Mouse (Mus musculus) MEL (cell line): ENCODE results near the gene Gm49776. TPM values are rescaled to one million over a fixed set of nuclear protein-coding genes. Genes with fewer than 3 reads are reported as not detected.

Experiments used
- DNase-seq: peaks from one replicate; pipeline ENCODE4 v3.0.0; 2011; ENCODE audit warnings: low read depth, low spot score
- H3K27ac ChIP-seq: 2 replicates; pipeline ENCODE4 v1.5.1; 2012; ENCODE audit warnings: low read depth, mild to moderate bottlenecking, control low read depth, low read length, moderate library complexity; ENCODE audit not compliant: control insufficient read depth
- H3K27me3 ChIP-seq, 2 experiments: fragments of 150-350 bp in 1 of 2; sonication (generic) in 1 of 2; 2 replicates each; pipeline ENCODE4 v1.6.1; 2012; ENCODE audit warnings: low read length in 2 of 2, mild to moderate bottlenecking in 2 of 2, improper control_type of control experiment in 1 of 2, moderate library complexity in 1 of 2; ENCODE audit not compliant: insufficient read depth in 2 of 2, control insufficient read depth in 1 of 2
- H3K36me3 ChIP-seq, 2 experiments: 2 replicates each; pipeline ENCODE4 v1.6.1; 2012 to 2014; ENCODE audit warnings: low read length in 2 of 2, improper control_type of control experiment in 1 of 2, inconsistent platforms in 1 of 2, mild to moderate bottlenecking in 1 of 2; ENCODE audit not compliant: insufficient read depth in 2 of 2, control insufficient read depth in 1 of 2
- H3K4me1 ChIP-seq, 2 experiments: fragments of 150-350 bp in 1 of 2; sonication (generic) in 1 of 2; 2 replicates each; pipeline ENCODE4 v1.6.1; 2012; ENCODE audit warnings: low read length in 2 of 2, improper control_type of control experiment in 1 of 2, mild to moderate bottlenecking in 1 of 2; ENCODE audit not compliant: insufficient read depth in 2 of 2, control insufficient read depth in 1 of 2
- H3K4me3 ChIP-seq, 2 experiments: fragments of 150-350 bp in 1 of 2; sonication (generic) in 1 of 2; 2 replicates each; pipeline ENCODE4 v1.5.1; 2012; ENCODE audit warnings: low read depth in 2 of 2, low read length in 2 of 2, mild to moderate bottlenecking in 2 of 2, moderate library complexity in 2 of 2, control low read depth in 1 of 2, improper control_type of control experiment in 1 of 2; ENCODE audit not compliant: control insufficient read depth in 1 of 2, insufficient read depth in 1 of 2
- H3K79me2 ChIP-seq: 2 replicates; pipeline ENCODE4 v1.6.1; 2012; ENCODE audit warnings: mild to moderate bottlenecking, low read length, moderate library complexity; ENCODE audit not compliant: control insufficient read depth, poor library complexity, insufficient read depth
- H3K9ac ChIP-seq: 2 replicates; pipeline ENCODE4 v1.6.1; 2012; ENCODE audit warnings: low read depth, mild to moderate bottlenecking, control low read depth, low read length, moderate library complexity; ENCODE audit not compliant: control insufficient read depth, poor library complexity, severe bottlenecking
- H3K9me3 ChIP-seq: fragments of 150-350 bp; sonication (generic); replicated peaks from 2 replicates; pipeline ENCODE4 v1.6.1; 2012; ENCODE audit warnings: mild to moderate bottlenecking, low read length, improper control_type of control experiment, moderate library complexity; ENCODE audit not compliant: insufficient read depth
- CTCF ChIP-seq, 3 experiments: IDR thresholded peaks in 2 of 3; conservative IDR thresholded peaks in 1 of 3; 2 replicates each; pipeline ENCODE4 v1.5.1; 2011 to 2012; ENCODE audit warnings: low read length in 3 of 3, low read depth in 2 of 3, mild to moderate bottlenecking in 2 of 3, improper control_type of control experiment in 1 of 3, inconsistent platforms in 1 of 3, mixed read lengths in 1 of 3, moderate library complexity in 1 of 3; ENCODE audit not compliant: control insufficient read depth in 1 of 3, insufficient read depth in 1 of 3, poor library complexity in 1 of 3, severe bottlenecking in 1 of 3
- EP300 ChIP-seq, 2 experiments: IDR thresholded peaks; 2 replicates each; pipeline ENCODE4 v1.6.1; 2011; ENCODE audit warnings: improper control_type of control experiment in 2 of 2, low read length in 2 of 2, low read depth in 1 of 2, mild to moderate bottlenecking in 1 of 2
- ETS1 ChIP-seq: IDR thresholded peaks from 2 replicates; pipeline ENCODE4 v1.6.1; 2012; ENCODE audit warnings: low read depth, mild to moderate bottlenecking, inconsistent platforms, low read length, improper control_type of control experiment, moderate library complexity
- GABPA ChIP-seq: IDR thresholded peaks from 2 replicates; pipeline ENCODE4 v1.6.1; 2012; ENCODE audit warnings: low read depth, mild to moderate bottlenecking, inconsistent platforms, low read length, improper control_type of control experiment, moderate library complexity
- MEF2A ChIP-seq: IDR thresholded peaks from 2 replicates; pipeline ENCODE4 v1.6.1; 2014; ENCODE audit warnings: low read depth, mild to moderate bottlenecking, inconsistent platforms, low read length, improper control_type of control experiment; ENCODE audit not compliant: poor library complexity, insufficient replicate concordance, severe bottlenecking; ENCODE audit errors: extremely low read depth
- MXI1 ChIP-seq: IDR thresholded peaks from 2 replicates; pipeline ENCODE4 v1.6.1; 2011; ENCODE audit warnings: mild to moderate bottlenecking, low read depth, low read length, improper control_type of control experiment
- POLR2A ChIP-seq, 2 experiments: IDR thresholded peaks; 2 replicates each; pipeline ENCODE4 v1.6.1; 2011 to 2012; ENCODE audit warnings: low read length in 2 of 2, mild to moderate bottlenecking in 2 of 2, control low read depth in 1 of 2, improper control_type of control experiment in 1 of 2, low read depth in 1 of 2, moderate library complexity in 1 of 2; ENCODE audit not compliant: control insufficient read depth in 1 of 2, insufficient read depth in 1 of 2, poor library complexity in 1 of 2
- POLR2AphosphoS5 ChIP-seq: IDR thresholded peaks from 2 replicates; pipeline ENCODE4 v1.6.1; 2012; ENCODE audit warnings: low read depth, borderline replicate concordance, mild to moderate bottlenecking, inconsistent platforms, low read length, moderate library complexity, mixed read lengths
- RAD21 ChIP-seq: IDR thresholded peaks from 2 replicates; pipeline ENCODE4 v1.6.1; 2011; ENCODE audit warnings: mild to moderate bottlenecking, low read depth, low read length, improper control_type of control experiment
- SIN3A ChIP-seq: IDR thresholded peaks from 2 replicates; pipeline ENCODE4 v1.6.1; 2012; ENCODE audit warnings: low read length, improper control_type of control experiment, inconsistent platforms
- SMC3 ChIP-seq: IDR thresholded peaks from 2 replicates; pipeline ENCODE4 v1.6.1; 2011; ENCODE audit warnings: low read depth, low read length, improper control_type of control experiment
- ZC3H11A ChIP-seq: IDR thresholded peaks from 2 replicates; pipeline ENCODE4 v1.6.1; 2012; ENCODE audit warnings: low read depth, mild to moderate bottlenecking, inconsistent platforms, low read length, improper control_type of control experiment
- polyA plus RNA-seq, 2 experiments: library from polyadenylated mRNA; stranded (reverse) in 1 of 2; unstranded in 1 of 2; fragments of >175 nt in 1 of 2; fragments of >200 nt in 1 of 2; gene quantifications; 2 replicates each; pipeline versions ENCODE4 v1.2.1 to v1.2.4; 2012; ENCODE audit warnings: low replicate concordance in 2 of 2, low read depth in 1 of 2; ENCODE audit not compliant: insufficient read length in 2 of 2, insufficient read depth in 1 of 2, missing spikeins in 1 of 2
- total RNA-seq: library from RNA; depleted of rRNA; stranded (reverse); fragments of 300-350 nt; gene quantifications from 2 replicates; pipeline ENCODE4 v1.2.3, GENCODE M21; 2012

The Gm49776 gene
- total and polyA plus RNA-seq, 3 experiments, result 0.77 to 32.7 TPM; not detected in 1

- TF ChIP-seq POLR2AphosphoS5 (no peak), GABPA (no peak), CTCF (IDR thresholded peaks at IDR 0.05 in 2 of 3, conservative IDR thresholded peaks at IDR 0.05 in 1 of 3; ENCODE audit: control insufficient read depth in 1 of 3, insufficient read depth in 1 of 3, low read depth in 2 of 3, low read length in 3 of 3, poor library complexity in 1 of 3, severe bottlenecking in 1 of 3) (no peak), ZC3H11A (no peak)
- no peaks in the 10 kb centered on the region; a peak in 1 of 4 replicates for H3K36me3 ChIP-seq
- H3K9me3 ChIP-seq, result no peaks in the 10 kb centered on the region
- H3K9ac ChIP-seq, result no peak overlapping the region
- H3K4me3 ChIP-seq, result no peak overlapping the region
- no peaks in the 10 kb centered on the region for H3K79me2 ChIP-seq
- peaks cover 0 to 5% of the 10 kb centered on the region in 2 experiments; a peak in 1 of 4 replicates for H3K4me1 ChIP-seq
- no peak overlapping the region for H3K27ac ChIP-seq
- H3K27me3 ChIP-seq, result no peaks in the 10 kb centered on the region
- no peak for DNase-seq
Measured at GRCm38 (mm10) chr16:18214858-18215257, 43.3 kb downstream of the Gm49776 start.

- Histone ChIP-seq H3K27me3 (no peaks in the 10 kb centered on the region), H3K9me3 (no peaks in the 10 kb centered on the region), H3K9ac (no peak overlapping the region), H3K4me3 (no peak overlapping the region), H3K36me3 (no peaks in the 10 kb centered on the region; a peak in 1 of 4 replicates), H3K4me1 (peaks cover 0 to 5% of the 10 kb centered on the region in 2 experiments; a peak in 1 of 4 replicates), H3K79me2 (no peaks in the 10 kb centered on the region), H3K27ac (no peak overlapping the region)
- no peak for DNase-seq
- TF ChIP-seq POLR2AphosphoS5 (peak; percentile 30; the same call in 1 of the 2 replicates), POLR2A (IDR thresholded peaks at IDR 0.05; ENCODE audit: control insufficient read depth in 1 of 2, insufficient read depth in 1 of 2, low read depth in 1 of 2, low read length in 2 of 2, poor library complexity in 1 of 2) (no peak)
Measured at GRCm38 (mm10) chr16:18213689-18214088, 44.4 kb downstream of the Gm49776 start.

- no peak overlapping the region for H3K27ac ChIP-seq
- no peak for TF ChIP-seq EP300 (IDR thresholded peaks at IDR 0.05; ENCODE audit: low read depth in 1 of 2, low read length in 2 of 2)
- TF ChIP-seq ETS1, result no peak
- TF ChIP-seq MEF2A, result no peak
- 0 out of 2 replicates have a peak, but pooled peaks have one; percentile 15 for TF ChIP-seq SIN3A
- peak; percentile 99 for TF ChIP-seq RAD21
- TF ChIP-seq CTCF (IDR thresholded peaks at IDR 0.05 in 2 of 3, conservative IDR thresholded peaks at IDR 0.05 in 1 of 3; ENCODE audit: control insufficient read depth in 1 of 3, insufficient read depth in 1 of 3, low read depth in 2 of 3, low read length in 3 of 3, poor library complexity in 1 of 3, severe bottlenecking in 1 of 3), result peak; percentile 98
- TF ChIP-seq ZC3H11A, result peak; percentile 88
- TF ChIP-seq SMC3, result peak; percentile 95
- no peak for TF ChIP-seq MXI1
- TF ChIP-seq, all 39 proteins: peak for 5
- Histone ChIP-seq H3K27me3 (no peaks in the 10 kb centered on the region), H3K9ac (no peak overlapping the region), H3K4me3 (no peak overlapping the region), H3K36me3 (no peaks in the 10 kb centered on the region; a peak in 1 of 4 replicates), H3K9me3 (no peaks in the 10 kb centered on the region), H3K4me1 (peaks cover 0 to 5% of the 10 kb centered on the region in 2 experiments; a peak in 1 of 4 replicates), H3K79me2 (no peaks in the 10 kb centered on the region)
- DNase-seq, result peak; percentile 86
Measured at GRCm38 (mm10) chr16:18211417-18212171, 46.5 kb downstream of the Gm49776 start.
